Mouse (Mus musculus) neural tube, embryonic 14.5 days (tissue): ENCODE data around the gene Aatf. TPM values are rescaled to one million over a fixed set of nuclear protein-coding genes. Genes with fewer than 3 reads are reported as not detected.

Experiments used
- ATAC-seq: fragments of 200-750 bp; cut with Nextera tagmentation; 2 replicates; pipeline ENCODE4 v1.8.0; 2017; ENCODE audit warnings: low read depth, mild to moderate bottlenecking, moderate TSS enrichment, moderate library complexity
- H3K27ac ChIP-seq: fragments of 300-500 bp; sonication (generic); 2 replicates; pipeline ENCODE4 v1.5.1; 2014; ENCODE audit warnings: low read depth, mild to moderate bottlenecking, control low read depth, low read length, moderate library complexity, mixed read lengths
- H3K27me3 ChIP-seq: fragments of 300-500 bp; sonication (generic); 2 replicates; pipeline ENCODE4 v1.6.1; 2014; ENCODE audit warnings: low read length; ENCODE audit not compliant: control insufficient read depth, insufficient read depth
- H3K36me3 ChIP-seq: fragments of 300-500 bp; sonication (generic); 2 replicates; pipeline ENCODE4 v1.6.1; 2014; ENCODE audit warnings: low read length, mixed read lengths; ENCODE audit not compliant: control insufficient read depth, insufficient read depth
- H3K4me1 ChIP-seq: fragments of 300-500 bp; sonication (generic); 2 replicates; pipeline ENCODE4 v1.6.1; 2014; ENCODE audit warnings: low read length; ENCODE audit not compliant: control insufficient read depth, insufficient read depth
- H3K4me2 ChIP-seq: fragments of 300-500 bp; sonication (generic); 2 replicates; pipeline ENCODE4 v1.6.1; 2014; ENCODE audit warnings: mild to moderate bottlenecking, low read depth, low read length, control low read depth
- H3K4me3 ChIP-seq: fragments of 300-500 bp; sonication (generic); 2 replicates; pipeline ENCODE4 v1.5.1; 2014; ENCODE audit warnings: low read depth, low read length, control low read depth, mixed read lengths
- H3K9ac ChIP-seq: fragments of 300-500 bp; sonication (generic); replicated peaks from 2 replicates; pipeline ENCODE4 v1.6.1; 2014; ENCODE audit warnings: low read depth, mild to moderate bottlenecking, control low read depth, low read length, mixed read lengths
- H3K9me3 ChIP-seq: fragments of 300-500 bp; sonication (generic); 2 replicates; pipeline ENCODE4 v1.6.1; 2016; ENCODE audit warnings: low read length; ENCODE audit not compliant: control insufficient read depth
- WGBS: fragments of 180-500 bp; shearing (Covaris S2); extraction: QIAGEN DNeasy Blood & Tissue Kit; methylation state at CpG from one replicate; pipeline ENCODE4 v1.1.7; 2014; 5-methylcytosine and 5-hydroxymethylcytosine counted together
- polyA plus RNA-seq: library from polyadenylated mRNA; unstranded; fragments of >200 nt; fragmentation: Nextera tagmentation; extraction: Ambion mirVana; gene quantifications from 2 replicates; pipeline ENCODE4 v1.2.1, GENCODE M21; 2014

Gene Aatf
- polyA plus RNA-seq, 1 experiment from 2014 or later, result 44.1 TPM

GRCm38 (mm10) chr11:84517431-84517830 lies 4.1 kb upstream of the Aatf start:
- Histone ChIP-seq H3K9ac (peak overlapping the region; percentile 50; the same call in 1 of the 2 replicates), H3K4me3 (peak overlapping the region; percentile 26), H3K4me2 (peak overlapping the region; percentile 93), H3K9me3 (no peaks in the 10 kb centered on the region), H3K4me1 (peaks cover 8% of the 10 kb centered on the region; the same call in 1 of the 2 replicates), H3K27ac (peak overlapping the region; percentile 44), H3K27me3 (peaks cover 27% of the 10 kb centered on the region), H3K36me3 (no peaks in the 10 kb centered on the region)
- no peak for ATAC-seq
- WGBS, result 13% methylated on average over 2 of the region's 2 CpGs

- Histone ChIP-seq H3K9ac (peak overlapping the region; percentile 63), H3K36me3 (no peaks in the 10 kb centered on the region), H3K4me2 (peak overlapping the region; percentile 93), H3K27ac (peak overlapping the region; percentile 91), H3K4me1 (peaks cover 14% of the 10 kb centered on the region; the same call in 1 of the 2 replicates), H3K9me3 (no peaks in the 10 kb centered on the region), H3K4me3 (peak overlapping the region; percentile 26), H3K27me3 (peaks cover 27% of the 10 kb centered on the region)
- WGBS, result 7% methylated on average over 14 of the region's 14 CpGs
- no peak for ATAC-seq
These were observed 3.3 kb upstream of the Aatf start for GRCm38 (mm10) chr11:84516501-84517240.

GRCm38 (mm10) chr11:84512031-84512430 lies 1.3 kb downstream of the Aatf start:
- 92% methylated on average over 1 of the region's 1 CpGs for WGBS
- Histone ChIP-seq H3K36me3 (peaks cover 7% of the 10 kb centered on the region; the same call in 1 of the 2 replicates), H3K27me3 (peaks cover 5% of the 10 kb centered on the region; the same call in 1 of the 2 replicates), H3K4me1 (peaks cover 14% of the 10 kb centered on the region; the same call in 1 of the 2 replicates), H3K27ac (no peak overlapping the region), H3K9me3 (no peaks in the 10 kb centered on the region), H3K4me2 (peak overlapping the region; percentile 93; the same call in 1 of the 2 replicates), H3K9ac (no peak overlapping the region; the same call in 1 of the 2 replicates), H3K4me3 (no peak overlapping the region)
- no peak for ATAC-seq

GRCm38 (mm10) chr11:84504296-84504695 lies 9.0 kb downstream of the Aatf start:
- WGBS, result 97% methylated on average over 1 of the region's 1 CpGs
- H3K36me3 ChIP-seq, result no peaks in the 10 kb centered on the region; the same call in 1 of the 2 replicates
- no peaks in the 10 kb centered on the region for H3K27me3 ChIP-seq
- H3K4me2 ChIP-seq, result no peak overlapping the region
- H3K4me1 ChIP-seq, result no peaks in the 10 kb centered on the region
- no peak overlapping the region for H3K9ac ChIP-seq
- no peak overlapping the region for H3K4me3 ChIP-seq
- no peaks in the 10 kb centered on the region for H3K9me3 ChIP-seq
- H3K27ac ChIP-seq, result no peak overlapping the region
- no peak for ATAC-seq

- Histone ChIP-seq H3K4me3 (no peak overlapping the region), H3K27me3 (no peaks in the 10 kb centered on the region), H3K36me3 (no peaks in the 10 kb centered on the region), H3K9me3 (no peaks in the 10 kb centered on the region), H3K27ac (no peak overlapping the region), H3K4me2 (no peak overlapping the region), H3K9ac (no peak overlapping the region), H3K4me1 (peaks cover 7% of the 10 kb centered on the region)
- no peak for ATAC-seq
- 71% methylated on average over 2 of the region's 2 CpGs for WGBS
These were observed 15.4 kb downstream of the Aatf start for GRCm38 (mm10) chr11:84497944-84498343.

- H3K27me3 ChIP-seq, result no peaks in the 10 kb centered on the region
- no peak overlapping the region for H3K9ac ChIP-seq
- peaks cover 7% of the 10 kb centered on the region for H3K4me1 ChIP-seq
- no peaks in the 10 kb centered on the region for H3K9me3 ChIP-seq
- ATAC-seq, result no peak
- H3K4me2 ChIP-seq, result no peak overlapping the region
- no peak overlapping the region for H3K4me3 ChIP-seq
- peak overlapping the region; percentile 52; the same call in 1 of the 2 replicates for H3K27ac ChIP-seq
- H3K36me3 ChIP-seq, result no peaks in the 10 kb centered on the region
These were observed 16.4 kb downstream of the Aatf start for GRCm38 (mm10) chr11:84496901-84497300.

- H3K27me3 ChIP-seq, result no peaks in the 10 kb centered on the region
- H3K9ac ChIP-seq, result no peak overlapping the region
- no peaks in the 10 kb centered on the region; the same call in 1 of the 2 replicates for H3K36me3 ChIP-seq
- 28% methylated on average over 4 of the region's 4 CpGs for WGBS
- no peak for ATAC-seq
- no peaks in the 10 kb centered on the region for H3K9me3 ChIP-seq
- no peak overlapping the region for H3K4me3 ChIP-seq
- peaks cover 7% of the 10 kb centered on the region for H3K4me1 ChIP-seq
- H3K4me2 ChIP-seq, result no peak overlapping the region
- peak overlapping the region; percentile 23; the same call in 1 of the 2 replicates for H3K27ac ChIP-seq
These were observed 17.5 kb downstream of the Aatf start for GRCm38 (mm10) chr11:84495774-84496173.

GRCm38 (mm10) chr11:84481661-84482060 lies 31.7 kb downstream of the Aatf start:
- H3K27ac ChIP-seq, result no peak overlapping the region; the same call in 1 of the 2 replicates

GRCm38 (mm10) chr11:84480451-84480850 lies 32.9 kb downstream of the Aatf start:
- WGBS, result 46% methylated on average over 3 of the region's 3 CpGs
- Histone ChIP-seq H3K36me3 (no peaks in the 10 kb centered on the region), H3K9ac (no peak overlapping the region), H3K27ac (no peak overlapping the region), H3K27me3 (no peaks in the 10 kb centered on the region), H3K4me3 (no peak overlapping the region), H3K4me1 (peaks cover 4% of the 10 kb centered on the region; the same call in 1 of the 2 replicates), H3K4me2 (no peak overlapping the region), H3K9me3 (no peaks in the 10 kb centered on the region)
- ATAC-seq, result no peak

More at GRCm38 (mm10) chr11:84481661-84482060, 31.7 kb downstream of the Aatf start:
- Histone ChIP-seq H3K4me2 (no peak overlapping the region), H3K27me3 (no peaks in the 10 kb centered on the region), H3K4me3 (no peak overlapping the region), H3K36me3 (no peaks in the 10 kb centered on the region), H3K4me1 (peaks cover 4% of the 10 kb centered on the region; the same call in 1 of the 2 replicates), H3K9me3 (no peaks in the 10 kb centered on the region), H3K9ac (no peak overlapping the region)
- ATAC-seq, result no peak
- 28% methylated on average over 7 of the region's 7 CpGs for WGBS
